Mouse (Mus musculus): Measurements from ENCODE around the gene Gmeb1.

Gene Gmeb1

GRCm38 (mm10) chr4:132217781-132218180 is 43.6 kb downstream of the Gmeb1 start:
- DNase-seq: no peak

- DNase-seq: no peak
These were observed 44.8 kb downstream of the Gmeb1 start for GRCm38 (mm10) chr4:132216602-132217001.

GRCm38 (mm10) chr4:132214847-132215246 is 46.6 kb downstream of the Gmeb1 start:
- DNase-seq: peak; percentile 49 to 55

GRCm38 (mm10) chr4:132211953-132212734 is 49.3 kb downstream of the Gmeb1 start, which contains the start of gene Ythdf2:
Gene Ythdf2, minus strand, starts transcription at chr4:132212303.
- peak; percentile 99 for DNase-seq

GRCm38 (mm10) chr4:132211091-132211942 is 50.1 kb downstream of the Gmeb1 start:
- peak; percentile 41 to 48 for DNase-seq

- DNase-seq: no peak
These were observed 51.1 kb downstream of the Gmeb1 start for GRCm38 (mm10) chr4:132210325-132210724.

- no peak for DNase-seq
These were observed 52.1 kb downstream of the Gmeb1 start for GRCm38 (mm10) chr4:132209299-132209698.

- peak in 1 of 2 experiments; percentile 10 for DNase-seq
These were observed 54.1 kb downstream of the Gmeb1 start for GRCm38 (mm10) chr4:132207280-132207679.

- DNase-seq: no peak
These were observed 62.6 kb downstream of the Gmeb1 start for GRCm38 (mm10) chr4:132198771-132199170.

- DNase-seq: peak; percentile 54 to 60
These were observed 63.1 kb downstream of the Gmeb1 start for GRCm38 (mm10) chr4:132198285-132198712.

GRCm38 (mm10) chr4:132194975-132195374 is 66.4 kb downstream of the Gmeb1 start:
- DNase-seq: no peak

- no peak for DNase-seq
These were observed 67.0 kb downstream of the Gmeb1 start for GRCm38 (mm10) chr4:132194373-132194772.

- no peak for DNase-seq
These were observed 73.5 kb downstream of the Gmeb1 start for GRCm38 (mm10) chr4:132187826-132188401.

GRCm38 (mm10) chr4:132183162-132183561 is 78.2 kb downstream of the Gmeb1 start:
- no peak for DNase-seq

- DNase-seq: peak; percentile 19 to 26
These were observed 79.4 kb downstream of the Gmeb1 start for GRCm38 (mm10) chr4:132181721-132182658.

- DNase-seq: peak; percentile 26 to 27
These were observed 80.7 kb downstream of the Gmeb1 start for GRCm38 (mm10) chr4:132180710-132181109.

- peak; percentile 77 to 78 for DNase-seq
These were observed 82.8 kb downstream of the Gmeb1 start for GRCm38 (mm10) chr4:132178630-132179059.

- no peak for DNase-seq
These were observed 84.9 kb downstream of the Gmeb1 start for GRCm38 (mm10) chr4:132176474-132176873.

Data from B cell, adult 2 months (primary cell).